9 mouse cellular contexts compared by ENCODE assay signal in genomic region chr12:33057231-33058048, GRCm38 (mm10). TPM values are rescaled to one million over a fixed set of nuclear protein-coding genes. Genes with fewer than 3 reads are reported as not detected.
DNase-seq lines count a peak whose midpoint lies in the region; ATAC-seq lines count a peak whose summit lies in the region.
"Had no signal": no experiment of that assay in that cellular context is flagged by ENCODE, and none has a peak within 500 bp of the region (broad histone marks: within the 10 kb centered on the region; RNA-seq: fewer than 3 reads in every experiment).

No protein-coding gene starts in this region.

- H3K27me3 ChIP-seq in forebrain, embryonic 15.5 days = no peaks in the 10 kb centered on the region
- no peaks in the 10 kb centered on the region for H3K27me3 ChIP-seq in hindbrain, embryonic 15.5 days
- no peaks in the 10 kb centered on the region for H3K27me3 ChIP-seq in midbrain, embryonic 16.5 days (ENCODE audit: control insufficient read depth, insufficient read depth, low read depth, low read length)

- peak overlapping the region; percentile 48 for H3K4me2 ChIP-seq in forebrain, embryonic 15.5 days (replicated peaks)
- peak overlapping the region; percentile 47 for H3K4me2 ChIP-seq in hindbrain, embryonic 15.5 days
- H3K4me2 ChIP-seq in midbrain, embryonic 16.5 days (ENCODE audit: low read length) = peak overlapping the region; percentile 54

- H3K4me1 ChIP-seq in forebrain, embryonic 15.5 days = peaks cover 28% of the 10 kb centered on the region
- H3K4me1 ChIP-seq in hindbrain, embryonic 15.5 days (replicated peaks) = peaks cover 34% of the 10 kb centered on the region
- H3K4me1 ChIP-seq in midbrain, embryonic 16.5 days (ENCODE audit: control insufficient read depth, insufficient read depth, low read length) = peaks cover 30% of the 10 kb centered on the region

- peak; percentile 23 for DNase-seq in layer of hippocampus, adult 11-12 months (ENCODE audit: low spot score)
- DNase-seq in layer of hippocampus, postnatal 14 days (ENCODE audit: low spot score in 2 of 2) = no peak
- peak; percentile 19 for DNase-seq in cerebellum, adult 11-12 months
- DNase-seq in liver = peak; percentile 49

- WGBS in forebrain, embryonic 15.5 days = 12% methylated on average over 19 of the region's 19 CpGs
- 8% methylated on average over 19 of the region's 19 CpGs for WGBS in hindbrain, embryonic 15.5 days
- 8% methylated on average over 19 of the region's 19 CpGs for WGBS in midbrain, embryonic 16.5 days

- H3K36me3 ChIP-seq in forebrain, embryonic 15.5 days = no peaks in the 10 kb centered on the region
- no peaks in the 10 kb centered on the region for H3K36me3 ChIP-seq in hindbrain, embryonic 15.5 days
- H3K36me3 ChIP-seq in midbrain, embryonic 16.5 days (ENCODE audit: control insufficient read depth, insufficient read depth, low read length) = no peaks in the 10 kb centered on the region

- H3K9ac ChIP-seq in forebrain, embryonic 15.5 days (replicated peaks) = peak overlapping the region; percentile 38
- H3K9ac ChIP-seq in hindbrain, embryonic 15.5 days = peak overlapping the region; percentile 18; the same call in 1 of the 2 replicates
- H3K9ac ChIP-seq in midbrain, embryonic 16.5 days (ENCODE audit: low read depth, low read length) = peak overlapping the region; percentile 54

- ATAC-seq in forebrain, embryonic 15.5 days (replicated peaks) = peak; percentile 77
- peak; percentile 78 for ATAC-seq in hindbrain, embryonic 15.5 days (ENCODE audit: low FRiP score, low read depth)
- ATAC-seq in midbrain, embryonic 16.5 days = peak; percentile 76
- no peak for ATAC-seq in inflammation-experienced regulatory T-cells, adult 6 months

- H3K9me3 ChIP-seq in forebrain, embryonic 15.5 days = no peaks in the 10 kb centered on the region
- no peaks in the 10 kb centered on the region for H3K9me3 ChIP-seq in hindbrain, embryonic 15.5 days
- H3K9me3 ChIP-seq in midbrain, embryonic 16.5 days (replicated peaks; ENCODE audit: control insufficient read depth, low read length, poor library complexity, severe bottlenecking) = no peaks in the 10 kb centered on the region

- peak overlapping the region; percentile 71 for H3K27ac ChIP-seq in forebrain, embryonic 15.5 days (replicated peaks)
- peak overlapping the region; percentile 49 for H3K27ac ChIP-seq in hindbrain, embryonic 15.5 days (replicated peaks)
- H3K27ac ChIP-seq in midbrain, embryonic 16.5 days (ENCODE audit: low read length) = peak overlapping the region; percentile 66; the same call in 1 of the 2 replicates

- peak overlapping the region; percentile 27 for H3K4me3 ChIP-seq in forebrain, embryonic 15.5 days
- H3K4me3 ChIP-seq in hindbrain, embryonic 15.5 days = no peak overlapping the region
- 0 out of 2 replicates have a peak overlapping the region, but pooled peaks have one; percentile 14 for H3K4me3 ChIP-seq in midbrain, embryonic 16.5 days (ENCODE audit: low read depth, low read length)

RNA-seq across cellular contexts. Expression of gene Cdhr3, which starts 35.2 kb away (rescaled TPM):
- 1 to 10 TPM in 1 of 2 experiments, under 1 TPM in 1; 0.76 to 2.5 TPM for total RNA-seq in layer of hippocampus, postnatal 14 days (2021)
- 0.20 and 0.29 TPM in 2 replicates for polyA plus RNA-seq in forebrain, embryonic 15.5 days (2015; fragmentation: Nextera tagmentation; extraction: Ambion mirVana)
- polyA plus RNA-seq in hindbrain, embryonic 15.5 days (2015; fragmentation: Nextera tagmentation; extraction: Ambion mirVana) = 0.16 and 0.19 TPM in 2 replicates
- 0.51 and 0.56 TPM in 2 replicates for polyA plus RNA-seq in midbrain, embryonic 16.5 days (2015; fragmentation: Nextera tagmentation; extraction: Ambion mirVana)
- polyA plus RNA-seq in inflammation-experienced regulatory T-cells, adult 6 months (2017; shearing (Covaris generic)) = under 1 TPM in 2 of 3 experiments, not detected in 1; 0.18 to 0.26 TPM
- total RNA-seq: ES-E14 had no signal

Comparison
In these comparisons a context has a peak if more than half of its experiments do, and no peak if none do; other contexts are left out.
1. DNase-seq: peak in layer of hippocampus, adult 11-12 months (single experiment), cerebellum, adult 11-12 months (single experiment) and liver (single experiment); none in layer of hippocampus, postnatal 14 days (0 of 2).
2. Peak in every context shown above with its lines, with median percentiles within 50 percentile points of each other: H3K27ac ChIP-seq, H3K4me2 ChIP-seq and H3K9ac ChIP-seq.